Mouse (Mus musculus) lung, adult 2 months (tissue): ENCODE measurements at regions not wholly inside any gene's neighbourhood (a gene's known extent, or its start where the extent isn't known, plus 50 kb on each side); places are given as distances from the start of the nearest gene placed in this dataset.
A peak's percentile ranks its signal among the peaks of the same experiment; 100 is the strongest.

ENCODE experiments used
- DNase-seq: peaks from one replicate; pipeline ENCODE4 v3.0.0; 2022
- H3K4me1 ChIP-seq: fragments of 200-500 bp; 2 replicates; pipeline ENCODE4 v1.6.1; 2011; ENCODE audit warnings: low read length; ENCODE audit not compliant: control insufficient read depth, insufficient read depth
- H3K4me3 ChIP-seq: fragments of 200-500 bp; replicated peaks from 2 replicates; pipeline ENCODE3; 2011; ENCODE audit warnings: low read depth, mild to moderate bottlenecking, control low read depth, low read length; ENCODE audit errors: extremely low read depth
- CTCF ChIP-seq: fragments of 200-500 bp; IDR thresholded peaks from 2 replicates; pipeline ENCODE4 v1.5.1; 2011; ENCODE audit warnings: mild to moderate bottlenecking, low read length, control low read depth; ENCODE audit not compliant: insufficient read depth
- POLR2A ChIP-seq: fragments of 200-500 bp; IDR thresholded peaks from 2 replicates; pipeline ENCODE4 v1.6.1; 2011; ENCODE audit warnings: low read depth, mild to moderate bottlenecking, control low read depth, low read length, borderline replicate concordance; ENCODE audit errors: extremely low read depth
- WGBS: fragments of 180-500 bp; shearing (Covaris S2); methylation state at CpG from one replicate; pipeline ENCODE4 v1.1.7; 2018; 5-methylcytosine and 5-hydroxymethylcytosine counted together

- Histone ChIP-seq H3K4me1 (peaks cover 5% of the 10 kb centered on the region), H3K4me3 (no peak overlapping the region)
- 89% methylated on average over 9 of the region's 9 CpGs for WGBS
- TF ChIP-seq CTCF (no peak), POLR2A (no peak)
- no peak for DNase-seq
Measured at GRCm38 (mm10) chr10:96337088-96337666, 200.8 kb downstream of the Gm5426 start.

- WGBS = 53% methylated on average over 7 of the region's 7 CpGs
- peak; percentile 46 for DNase-seq
- TF ChIP-seq CTCF (no peak), POLR2A (no peak)
- Histone ChIP-seq H3K4me1 (peaks cover 7% of the 10 kb centered on the region), H3K4me3 (no peak overlapping the region)
Measured at GRCm38 (mm10) chr10:96337797-96338608, 201.6 kb downstream of the Gm5426 start.

GRCm38 (mm10) chr10:96338609-96338978 lies 202.2 kb downstream of the Gm5426 start:
- no peak for DNase-seq
- H3K4me1 ChIP-seq = peaks cover 7% of the 10 kb centered on the region
- WGBS = 63% methylated on average over 2 of the region's 2 CpGs
- H3K4me3 ChIP-seq = no peak overlapping the region
- no peak for TF ChIP-seq POLR2A
- no peak for TF ChIP-seq CTCF

- Histone ChIP-seq H3K4me3 (no peak overlapping the region), H3K4me1 (peaks cover 7% of the 10 kb centered on the region)
- DNase-seq = no peak
- TF ChIP-seq CTCF = no peak
- no peak for TF ChIP-seq POLR2A
- 37% methylated on average over 3 of the region's 3 CpGs for WGBS
Measured at GRCm38 (mm10) chr10:96342476-96342875, 206.1 kb downstream of the Gm5426 start.

GRCm38 (mm10) chr10:96343666-96344065 lies 207.3 kb downstream of the Gm5426 start:
- Histone ChIP-seq H3K4me1 (peaks cover 6% of the 10 kb centered on the region), H3K4me3 (no peak overlapping the region)
- no peak for DNase-seq
- TF ChIP-seq POLR2A = no peak
- TF ChIP-seq CTCF = no peak
- 92% methylated on average over 2 of the region's 2 CpGs for WGBS

- no peak for DNase-seq
- 69% methylated on average over 4 of the region's 4 CpGs for WGBS
- no peak overlapping the region for H3K4me3 ChIP-seq
Measured at GRCm38 (mm10) chr10:96350692-96351091, 214.3 kb downstream of the Gm5426 start.

GRCm38 (mm10) chr10:96351320-96351719 lies 214.9 kb downstream of the Gm5426 start:
- 68% methylated on average over 7 of the region's 7 CpGs for WGBS

More at GRCm38 (mm10) chr10:96350692-96351091, 214.3 kb downstream of the Gm5426 start:
- TF ChIP-seq CTCF (no peak), POLR2A (no peak)
- H3K4me1 ChIP-seq = no peaks in the 10 kb centered on the region; the same call in 1 of the 2 replicates

GRCm38 (mm10) chr10:96356980-96357624 lies 220.7 kb downstream of the Gm5426 start:
- H3K4me3 ChIP-seq = no peak overlapping the region
- no peak for TF ChIP-seq POLR2A
- TF ChIP-seq CTCF = no peak
- DNase-seq = no peak
- no peaks in the 10 kb centered on the region for H3K4me1 ChIP-seq
- WGBS = 76% methylated on average over 1 of the region's 1 CpGs

More at GRCm38 (mm10) chr10:96351320-96351719, 214.9 kb downstream of the Gm5426 start:
- no peak for DNase-seq
- TF ChIP-seq CTCF = no peak
- no peak for TF ChIP-seq POLR2A
- H3K4me1 ChIP-seq = no peaks in the 10 kb centered on the region; the same call in 1 of the 2 replicates
- H3K4me3 ChIP-seq = no peak overlapping the region

GRCm38 (mm10) chr10:96357632-96358031 lies 221.2 kb downstream of the Gm5426 start:
- WGBS = 92% methylated on average over 5 of the region's 5 CpGs
- DNase-seq = no peak
- Histone ChIP-seq H3K4me3 (no peak overlapping the region), H3K4me1 (no peaks in the 10 kb centered on the region)
- TF ChIP-seq POLR2A (no peak), CTCF (no peak)
